ENCODE assay signal across 31 mouse cellular contexts in the genomic region with DNA sequence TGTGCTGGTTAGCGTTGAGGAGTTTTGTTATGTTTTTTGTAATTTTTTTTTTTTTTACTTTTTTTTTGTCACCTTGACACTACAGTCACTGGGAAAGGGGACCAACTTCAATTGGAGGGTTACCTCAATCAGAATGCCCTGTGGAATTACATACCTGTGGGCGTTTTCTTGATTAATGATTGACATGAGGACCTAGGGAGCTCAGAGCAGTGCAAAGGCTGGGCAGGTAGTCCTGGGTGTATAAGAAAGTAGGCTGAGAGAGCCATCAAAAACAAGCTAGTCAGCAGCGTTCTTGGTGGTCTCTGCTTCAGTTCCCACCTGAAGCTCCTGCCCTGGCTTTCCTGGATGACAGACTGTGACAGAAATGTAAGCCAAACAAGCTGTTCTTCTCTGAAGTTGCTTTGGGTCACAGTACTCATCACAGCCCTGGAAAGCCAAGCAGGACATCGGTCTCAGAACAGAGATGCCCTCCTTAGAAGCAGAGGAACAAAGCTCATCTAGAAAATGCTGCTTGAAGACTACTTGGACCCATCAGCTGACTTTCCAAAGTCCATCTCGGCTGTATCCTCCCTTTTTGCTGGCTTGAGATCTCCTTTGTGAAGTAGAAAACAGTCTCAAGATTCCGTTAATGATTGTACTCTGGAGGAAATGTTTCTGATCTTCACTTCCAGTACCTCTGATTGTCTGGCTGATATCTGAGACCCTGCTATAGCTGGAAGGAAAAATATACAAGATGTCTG.
DNase-seq lines count a peak whose midpoint lies in the region; ATAC-seq and TF ChIP-seq lines count a peak whose summit lies in the region.
"Had no signal": no experiment of that assay in that cellular context is flagged by ENCODE, and none has a peak within 500 bp of the region (broad histone marks: within the 10 kb centered on the region; RNA-seq: fewer than 3 reads in every experiment).

No protein-coding gene starts in this region.

- TF ChIP-seq CTCF in lung, embryonic 14.5 days (IDR thresholded peaks at IDR 0.05; ENCODE audit: low read depth): no peak
- TF ChIP-seq CTCF in kidney, postnatal 0 days (IDR thresholded peaks at IDR 0.05; ENCODE audit: low read depth): no peak

- 62% methylated on average over 6 of the region's 6 CpGs for WGBS in lung, embryonic 14.5 days
- 64% methylated on average over 6 of the region's 6 CpGs for WGBS in kidney, postnatal 0 days

- no peak for ATAC-seq in lung, embryonic 14.5 days (ENCODE audit: insufficient read depth)
- 0 out of 2 replicates have a peak, but pooled peaks have one; percentile 43 for ATAC-seq in kidney, postnatal 0 days (replicated peaks; ENCODE audit: low FRiP score, low read depth)
- ATAC-seq: CD4-positive, CD25-positive, alpha-beta regulatory T cell, adult 4 months; forebrain, postnatal 0 days; liver, embryonic 12.5 days; liver, postnatal 0 days had no signal

- no peaks in the 10 kb centered on the region for H3K36me3 ChIP-seq in lung, embryonic 14.5 days (ENCODE audit: insufficient read depth)
- no peaks in the 10 kb centered on the region for H3K36me3 ChIP-seq in kidney, postnatal 0 days (ENCODE audit: insufficient read depth, low read length)
- H3K36me3 ChIP-seq: embryonic facial prominence, embryonic 10.5 days; embryonic facial prominence, embryonic 15.5 days; forebrain, embryonic 12.5 days; heart, embryonic 13.5 days; hindbrain, embryonic 15.5 days; liver, embryonic 12.5 days; midbrain, embryonic 12.5 days; neural tube, embryonic 12.5 days had no signal

- H3K9ac ChIP-seq in lung, embryonic 14.5 days: no peak overlapping the region
- no peak overlapping the region for H3K9ac ChIP-seq in kidney, postnatal 0 days (ENCODE audit: low read depth, low read length)
- H3K9ac ChIP-seq: embryonic facial prominence, embryonic 15.5 days; forebrain, embryonic 12.5 days; forebrain, postnatal 0 days; heart, embryonic 13.5 days; hindbrain, embryonic 15.5 days; liver, embryonic 12.5 days; liver, postnatal 0 days; midbrain, embryonic 12.5 days; neural tube, embryonic 12.5 days had no signal

- no peaks in the 10 kb centered on the region for H3K9me3 ChIP-seq in lung, embryonic 14.5 days (ENCODE audit: low read depth, low read length)
- H3K9me3 ChIP-seq in kidney, postnatal 0 days (replicated peaks; ENCODE audit: low read length): no peaks in the 10 kb centered on the region
- H3K9me3 ChIP-seq: embryonic facial prominence, embryonic 10.5 days; embryonic facial prominence, embryonic 15.5 days; forebrain, embryonic 12.5 days; heart, embryonic 13.5 days; hindbrain, embryonic 15.5 days; liver, embryonic 12.5 days; midbrain, embryonic 12.5 days; neural tube, embryonic 12.5 days had no signal

- no peak overlapping the region for H3K27ac ChIP-seq in lung, embryonic 14.5 days (ENCODE audit: low read depth)
- no peak overlapping the region for H3K27ac ChIP-seq in kidney, postnatal 0 days
- H3K27ac ChIP-seq: embryonic facial prominence, embryonic 10.5 days; embryonic facial prominence, embryonic 15.5 days; forebrain, embryonic 12.5 days; heart, embryonic 13.5 days; hindbrain, embryonic 15.5 days; liver, embryonic 12.5 days; midbrain, embryonic 12.5 days; neural tube, embryonic 12.5 days; stomach, postnatal 0 days had no signal

- H3K27me3 ChIP-seq in lung, embryonic 14.5 days (ENCODE audit: insufficient read depth, low read length): no peaks in the 10 kb centered on the region
- H3K27me3 ChIP-seq in kidney, postnatal 0 days (ENCODE audit: insufficient read depth, low read length): no peaks in the 10 kb centered on the region
- H3K27me3 ChIP-seq: embryonic facial prominence, embryonic 15.5 days; forebrain, embryonic 12.5 days; heart, embryonic 13.5 days; hindbrain, embryonic 15.5 days; liver, embryonic 12.5 days; megakaryocyte, embryonic 14.5 days; midbrain, embryonic 12.5 days; neural tube, embryonic 12.5 days had no signal

- H3K4me2 ChIP-seq in lung, embryonic 14.5 days: no peak overlapping the region
- H3K4me2 ChIP-seq in kidney, postnatal 0 days (ENCODE audit: low read length): no peak overlapping the region
- H3K4me2 ChIP-seq: embryonic facial prominence, embryonic 15.5 days; forebrain, embryonic 12.5 days; heart, embryonic 13.5 days; hindbrain, embryonic 15.5 days; liver, embryonic 12.5 days; midbrain, embryonic 12.5 days; neural tube, embryonic 12.5 days had no signal

- peak; percentile 10 for DNase-seq in lung, embryonic 14.5 days
- DNase-seq in lung, postnatal 25 days (ENCODE audit: low spot score): no peak
- DNase-seq in kidney, adult 8-10 months: peak; percentile 58 to 81
- DNase-seq in kidney, postnatal 0 days (ENCODE audit: low spot score): no peak
- peak; percentile 6 for DNase-seq in yolk sac, embryonic 10.5 days (ENCODE audit: low spot score)
- DNase-seq in adipocyte (ENCODE audit: low spot score): no peak
- no peak for DNase-seq in thymus, postnatal 10 days (ENCODE audit: low spot score in 2 of 2)
- DNase-seq: adrenal gland, adult 2 months; cerebellum, adult 8-10 months; cerebellum, postnatal 25 days; forebrain, postnatal 0 days; heart, postnatal 10 days; left cerebral cortex, postnatal 4 days; liver, postnatal 0 days; lung, postnatal 4 days; right cerebral cortex, adult 18-20 months; spleen, adult 18-20 months; thymus, adult 18-20 months; thymus, postnatal 4 days had no signal

- no peak overlapping the region for H3K4me3 ChIP-seq in lung, embryonic 14.5 days (ENCODE audit: low read depth, low read length)
- no peak overlapping the region for H3K4me3 ChIP-seq in kidney, postnatal 0 days (replicated peaks; ENCODE audit: low read depth, low read length)
- H3K4me3 ChIP-seq: embryonic facial prominence, embryonic 10.5 days; embryonic facial prominence, embryonic 15.5 days; forebrain, embryonic 12.5 days; heart, embryonic 13.5 days; hindbrain, embryonic 15.5 days; liver, embryonic 12.5 days; megakaryocyte, embryonic 14.5 days; midbrain, embryonic 12.5 days; myocyte; neural tube, embryonic 12.5 days had no signal

- H3K4me1 ChIP-seq in lung, embryonic 14.5 days (ENCODE audit: insufficient read depth): no peaks in the 10 kb centered on the region
- no peaks in the 10 kb centered on the region for H3K4me1 ChIP-seq in kidney, postnatal 0 days (replicated peaks; ENCODE audit: insufficient read depth, low read length)
- H3K4me1 ChIP-seq: embryonic facial prominence, embryonic 10.5 days; embryonic facial prominence, embryonic 15.5 days; heart, embryonic 13.5 days; liver, embryonic 12.5 days; megakaryocyte, embryonic 14.5 days had no signal

Comparison
In these comparisons a context has a peak if more than half of its experiments do, and no peak if none do; other contexts are left out.
1. DNase-seq: peak in lung, embryonic 14.5 days (single experiment), kidney, adult 8-10 months (2 of 2) and yolk sac, embryonic 10.5 days (single experiment); none in lung, postnatal 25 days (single experiment), kidney, postnatal 0 days (single experiment), adipocyte (single experiment) and thymus, postnatal 10 days (0 of 2).